Mouse (Mus musculus): ENCODE results near the gene Espnl.
A peak's percentile ranks its signal among the peaks of the same experiment; 100 is the strongest.

DNA sequence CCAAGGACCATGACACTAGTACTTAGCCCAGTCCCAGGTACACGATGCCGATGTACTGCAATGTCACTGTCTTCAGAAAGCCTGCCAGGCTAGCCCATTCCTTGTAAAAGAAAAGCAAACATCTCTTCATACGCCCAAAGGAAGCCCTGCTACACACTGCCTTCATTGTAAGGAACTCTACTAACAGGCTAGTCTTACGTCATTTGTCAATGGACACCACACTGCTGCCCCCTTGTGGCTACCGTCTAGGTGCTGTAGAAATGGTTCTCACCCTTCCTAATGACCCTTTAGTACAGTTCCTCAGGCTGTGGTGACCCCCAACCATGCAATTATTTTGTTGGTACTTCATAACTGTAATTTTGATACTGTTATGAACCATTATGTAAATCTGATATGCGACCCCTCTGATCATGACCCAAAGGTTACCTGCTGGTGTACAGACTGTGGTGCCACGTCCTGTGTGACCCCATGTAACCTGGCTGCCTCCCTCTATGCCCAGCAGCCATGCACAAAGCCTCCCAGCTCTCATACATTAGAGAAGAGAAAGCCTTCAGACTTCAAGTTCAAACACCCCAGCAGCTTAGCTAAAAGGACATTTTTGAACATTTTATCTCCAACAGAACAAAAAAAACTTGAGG, 58.7 kb downstream of the Espnl start:
- TF ChIP-seq CTCF (conservative IDR thresholded peaks at IDR 0.05; ENCODE audit: insufficient read depth, insufficient read length, low read depth, low read length) (peak; percentile 80), POLR2A (IDR thresholded peaks at IDR 0.05; ENCODE audit: low read depth, low read length) (no peak)

Measured in kidney, adult 2 months (tissue).